12 mouse cellular contexts compared by ENCODE assay signal in genomic region chr6:121068087-121068464, GRCm38 (mm10).
A peak's percentile ranks its signal among the peaks of the same experiment; 100 is the strongest.
DNase-seq lines count a peak whose midpoint lies in the region; ATAC-seq and TF ChIP-seq lines count a peak whose summit lies in the region.
"Had no signal": no experiment of that assay in that cellular context is flagged by ENCODE, and none has a peak within 500 bp of the region (broad histone marks: within the 10 kb centered on the region; RNA-seq: fewer than 3 reads in every experiment).

No protein-coding gene starts in this region.

- no peaks in the 10 kb centered on the region for H3K27me3 ChIP-seq in heart, adult 2 months (ENCODE audit: control insufficient read depth, insufficient read depth, low read length)
- H3K27me3 ChIP-seq in intestine, embryonic 15.5 days (replicated peaks): no peaks in the 10 kb centered on the region
- H3K27me3 ChIP-seq in intestine, postnatal 0 days (replicated peaks; ENCODE audit: control insufficient read depth, insufficient read depth, low read length): no peaks in the 10 kb centered on the region
- no peaks in the 10 kb centered on the region for H3K27me3 ChIP-seq in midbrain, embryonic 15.5 days (replicated peaks)
- no peaks in the 10 kb centered on the region for H3K27me3 ChIP-seq in midbrain, postnatal 0 days (ENCODE audit: insufficient read depth, low read length)
- no peaks in the 10 kb centered on the region for H3K27me3 ChIP-seq in thymus, adult 2 months (ENCODE audit: control insufficient read depth, insufficient read depth, low read length)
- H3K27me3 ChIP-seq: forebrain, embryonic 12.5 days; midbrain, embryonic 12.5 days had no signal

- no peak; the same call in 1 of the 2 replicates for ATAC-seq in intestine, embryonic 15.5 days
- ATAC-seq in intestine, postnatal 0 days: no peak
- no peak for ATAC-seq in midbrain, embryonic 15.5 days (replicated peaks)
- ATAC-seq in midbrain, postnatal 0 days (ENCODE audit: low FRiP score): no peak

- H3K9me3 ChIP-seq in intestine, embryonic 15.5 days: no peaks in the 10 kb centered on the region
- no peaks in the 10 kb centered on the region for H3K9me3 ChIP-seq in intestine, postnatal 0 days (ENCODE audit: control insufficient read depth)
- H3K9me3 ChIP-seq in midbrain, embryonic 15.5 days: no peaks in the 10 kb centered on the region
- H3K9me3 ChIP-seq in midbrain, postnatal 0 days (ENCODE audit: low read length): no peaks in the 10 kb centered on the region
- H3K9me3 ChIP-seq: forebrain, embryonic 12.5 days; midbrain, embryonic 12.5 days had no signal

- intact Hi-C loops in heart, adult 2 months (cut with DNase I): loop anchor here (5.0 kb wide), 1 partner anchor 39 kb away; no protein-coding TSS in a partner anchor
- intact Hi-C loops in heart, postnatal 36 days (cut with DNase I): loop anchor here (5.0 kb wide), 1 partner anchor 39 kb away; no protein-coding TSS in a partner anchor

- no peak for DNase-seq in heart, adult 2 months
- no peak for DNase-seq in heart, postnatal 36 days
- no peak for DNase-seq in midbrain, postnatal 0 days (ENCODE audit: low spot score)
- DNase-seq in ovary, postnatal 36 days (ENCODE audit: low spot score): no peak
- DNase-seq in thymus, adult 2 months: no peak
- DNase-seq: lung, postnatal 36 days; right cerebral cortex, postnatal 25 days had no signal

- TF ChIP-seq CTCF in heart, adult 2 months (IDR thresholded peaks at IDR 0.05): no peak
- no peak for TF ChIP-seq CTCF in intestine, postnatal 0 days (IDR thresholded peaks at IDR 0.05; ENCODE audit: low read depth)
- no peak for TF ChIP-seq CTCF in midbrain, postnatal 0 days (IDR thresholded peaks at IDR 0.05)
- no peak for TF ChIP-seq CTCF in thymus, adult 2 months (IDR thresholded peaks at IDR 0.05; ENCODE audit: borderline replicate concordance, control insufficient read depth, extremely low read depth, insufficient read depth, low read length, poor library complexity)

- no peaks in the 10 kb centered on the region for H3K79me2 ChIP-seq in heart, adult 2 months (replicated peaks; ENCODE audit: control insufficient read depth, insufficient read depth, low read length)

- peaks cover 49% of the 10 kb centered on the region for H3K4me1 ChIP-seq in heart, adult 2 months (ENCODE audit: control insufficient read depth, insufficient read depth, low read length)
- peaks cover 27% of the 10 kb centered on the region for H3K4me1 ChIP-seq in intestine, embryonic 15.5 days (replicated peaks)
- peaks cover 6% of the 10 kb centered on the region for H3K4me1 ChIP-seq in intestine, postnatal 0 days (replicated peaks; ENCODE audit: control insufficient read depth, insufficient read depth, low read length)
- peaks cover 42% of the 10 kb centered on the region for H3K4me1 ChIP-seq in midbrain, embryonic 15.5 days
- peaks cover 20% of the 10 kb centered on the region; the same call in 1 of the 2 replicates for H3K4me1 ChIP-seq in midbrain, postnatal 0 days (ENCODE audit: insufficient read depth, low read length)
- peaks cover 24% of the 10 kb centered on the region for H3K4me1 ChIP-seq in thymus, adult 2 months (replicated peaks; ENCODE audit: control insufficient read depth, insufficient read depth, low read length)

- peak overlapping the region; percentile 70 for H3K27ac ChIP-seq in heart, adult 2 months
- H3K27ac ChIP-seq in intestine, embryonic 15.5 days: 0 out of 2 replicates have a peak overlapping the region, but pooled peaks have one; percentile 1
- H3K27ac ChIP-seq in intestine, postnatal 0 days (ENCODE audit: low read depth, low read length): no peak overlapping the region
- H3K27ac ChIP-seq in midbrain, embryonic 15.5 days: 0 out of 2 replicates have a peak overlapping the region, but pooled peaks have one; percentile 3
- no peak overlapping the region for H3K27ac ChIP-seq in midbrain, postnatal 0 days (ENCODE audit: low read depth, low read length)
- no peak overlapping the region for H3K27ac ChIP-seq in thymus, adult 2 months (ENCODE audit: control insufficient read depth, insufficient read depth, low read length)
- H3K27ac ChIP-seq: forebrain, embryonic 12.5 days; midbrain, embryonic 12.5 days had no signal

- no peak overlapping the region for H3K4me3 ChIP-seq in heart, adult 2 months
- no peak overlapping the region for H3K4me3 ChIP-seq in intestine, embryonic 15.5 days (replicated peaks)
- no peak overlapping the region for H3K4me3 ChIP-seq in intestine, postnatal 0 days (ENCODE audit: low read depth, low read length)
- H3K4me3 ChIP-seq in midbrain, embryonic 15.5 days: no peak overlapping the region
- H3K4me3 ChIP-seq in midbrain, postnatal 0 days (ENCODE audit: low read depth, low read length): no peak overlapping the region
- H3K4me3 ChIP-seq in thymus, adult 2 months (ENCODE audit: control insufficient read depth, insufficient read depth, low read length): no peak overlapping the region
- H3K4me3 ChIP-seq: forebrain, embryonic 12.5 days; midbrain, embryonic 12.5 days had no signal

- H3K4me2 ChIP-seq in intestine, embryonic 15.5 days (replicated peaks): no peak overlapping the region
- no peak overlapping the region for H3K4me2 ChIP-seq in intestine, postnatal 0 days (replicated peaks; ENCODE audit: low read depth)
- no peak overlapping the region for H3K4me2 ChIP-seq in midbrain, embryonic 15.5 days
- no peak overlapping the region for H3K4me2 ChIP-seq in midbrain, postnatal 0 days (ENCODE audit: low read depth, low read length, poor library complexity, severe bottlenecking)
- H3K4me2 ChIP-seq: forebrain, embryonic 12.5 days; midbrain, embryonic 12.5 days had no signal

- no peak for TF ChIP-seq POLR2A in heart, adult 2 months (IDR thresholded peaks at IDR 0.05; ENCODE audit: insufficient read depth, low read depth, low read length)
- TF ChIP-seq POLR2A in thymus, adult 2 months (IDR thresholded peaks at IDR 0.05; ENCODE audit: control insufficient read depth, extremely low read depth, insufficient read depth, low read length, poor library complexity): no peak

- no peaks in the 10 kb centered on the region for H3K36me3 ChIP-seq in heart, adult 2 months (ENCODE audit: control insufficient read depth, insufficient read depth, low read length)
- no peaks in the 10 kb centered on the region for H3K36me3 ChIP-seq in intestine, embryonic 15.5 days
- H3K36me3 ChIP-seq in intestine, postnatal 0 days (ENCODE audit: control insufficient read depth, insufficient read depth): no peaks in the 10 kb centered on the region
- H3K36me3 ChIP-seq in midbrain, embryonic 15.5 days (replicated peaks): no peaks in the 10 kb centered on the region
- H3K36me3 ChIP-seq in midbrain, postnatal 0 days (ENCODE audit: insufficient read depth, low read length): no peaks in the 10 kb centered on the region
- no peaks in the 10 kb centered on the region for H3K36me3 ChIP-seq in thymus, adult 2 months (ENCODE audit: control insufficient read depth, insufficient read depth, low read length)
- H3K36me3 ChIP-seq: forebrain, embryonic 12.5 days; midbrain, embryonic 12.5 days had no signal

- 67% methylated on average over 7 of the region's 7 CpGs for WGBS in heart, adult 2 months
- WGBS in intestine, embryonic 15.5 days: 75% methylated on average over 7 of the region's 7 CpGs
- WGBS in intestine, postnatal 0 days: 59% methylated on average over 7 of the region's 7 CpGs
- WGBS in midbrain, embryonic 15.5 days: 91% methylated on average over 7 of the region's 7 CpGs
- 91% methylated on average over 7 of the region's 7 CpGs for WGBS in midbrain, postnatal 0 days
- WGBS in thymus, adult 2 months: 98% methylated on average over 7 of the region's 7 CpGs

- H3K9ac ChIP-seq in heart, adult 2 months (ENCODE audit: low read depth, low read length): 0 out of 2 replicates have a peak overlapping the region, but pooled peaks have one; percentile 1
- no peak overlapping the region for H3K9ac ChIP-seq in intestine, embryonic 15.5 days
- no peak overlapping the region for H3K9ac ChIP-seq in intestine, postnatal 0 days (ENCODE audit: low read depth, low read length)
- no peak overlapping the region for H3K9ac ChIP-seq in midbrain, embryonic 15.5 days
- H3K9ac ChIP-seq in midbrain, postnatal 0 days (replicated peaks; ENCODE audit: low read length, poor library complexity, severe bottlenecking): no peak overlapping the region
- H3K9ac ChIP-seq: forebrain, embryonic 12.5 days; midbrain, embryonic 12.5 days had no signal

- TF ChIP-seq EP300 in heart, adult 2 months (IDR thresholded peaks at IDR 0.05; ENCODE audit: insufficient read depth, low read depth, low read length): no peak

Comparison
In these comparisons a context has a peak if more than half of its experiments do, and no peak if none do; other contexts are left out.
1. H3K27ac ChIP-seq: peak in heart, adult 2 months (single experiment), intestine, embryonic 15.5 days (single experiment) and midbrain, embryonic 15.5 days (single experiment); none in intestine, postnatal 0 days (single experiment), midbrain, postnatal 0 days (single experiment) and thymus, adult 2 months (single experiment).